Mouse (Mus musculus) CD8-positive naive resting alpha-beta T cell, adult 2 months (primary cell): ENCODE data around the gene Eif4g1.
A peak's percentile ranks its signal among the peaks of the same experiment; 100 is the strongest.

Experiments used
- DNase-seq, 2 experiments: peaks; one replicate each; pipeline ENCODE4 v3.0.0; 2022; ENCODE audit warnings: low read depth in 2 of 2, low spot score in 2 of 2

Eif4g1 gene

GRCm38 (mm10) chr16:20672500-20672902, 4.4 kb downstream of the Eif4g1 start:
- peak; percentile 91 to 92 for DNase-seq

- peak; percentile 22 to 42 for DNase-seq
These were observed 5.0 kb downstream of the Eif4g1 start for GRCm38 (mm10) chr16:20672965-20673705.

DNA sequence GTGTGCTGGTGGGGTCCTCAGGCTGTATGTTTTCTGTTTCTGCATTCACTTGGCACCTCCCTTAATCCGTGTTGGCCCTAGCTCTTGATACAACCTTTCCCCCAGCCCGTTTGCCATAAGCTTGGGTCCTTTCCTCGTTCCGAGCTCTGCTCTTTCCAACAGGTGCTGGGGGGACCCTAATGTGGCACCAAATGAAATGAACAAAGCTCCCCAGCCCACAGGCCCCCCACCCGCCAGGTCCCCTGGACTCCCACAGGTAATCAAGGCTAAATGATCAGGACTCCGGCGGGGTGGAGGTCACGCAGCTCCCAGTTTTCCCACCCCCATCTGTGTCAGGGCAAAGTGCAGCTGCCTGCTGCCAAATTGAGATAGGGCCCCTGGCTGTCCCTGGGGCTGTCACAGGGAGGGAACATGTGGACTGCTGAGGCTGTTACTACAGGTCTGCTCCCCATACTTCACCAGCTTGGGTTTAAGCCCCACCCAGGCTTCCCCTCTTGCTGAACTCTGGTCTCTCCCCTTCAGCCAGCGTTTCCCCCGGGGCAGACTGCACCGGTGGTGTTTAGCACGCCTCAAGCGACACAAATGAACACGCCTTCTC, 5.7 kb downstream of the Eif4g1 start:
- DNase-seq, result peak in 1 of 2 experiments; percentile 19

DNA sequence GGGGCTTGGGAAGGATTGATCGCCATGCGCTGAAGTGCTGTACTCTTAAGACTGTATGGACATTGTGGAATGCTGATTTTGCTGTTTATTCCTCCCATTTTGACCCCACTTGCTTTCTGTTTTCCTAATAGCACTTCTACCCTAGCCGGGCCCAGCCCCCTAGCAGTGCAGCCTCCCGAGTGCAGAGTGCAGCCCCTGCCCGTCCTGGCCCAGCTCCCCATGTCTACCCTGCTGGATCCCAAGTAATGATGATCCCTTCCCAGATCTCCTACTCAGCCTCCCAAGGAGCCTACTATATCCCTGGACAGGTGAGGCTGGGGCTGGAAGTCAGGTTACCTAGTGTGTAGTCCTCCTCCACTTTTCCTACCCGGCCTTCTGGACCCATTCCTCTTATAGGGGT, 7.1 kb downstream of the Eif4g1 start:
- no peak for DNase-seq

GRCm38 (mm10) chr16:20676702-20677101, 8.6 kb downstream of the Eif4g1 start:
- DNase-seq, result no peak

- DNase-seq, result no peak
These were observed 9.3 kb downstream of the Eif4g1 start for GRCm38 (mm10) chr16:20677380-20677779.

GRCm38 (mm10) chr16:20677974-20678675, 10.0 kb downstream of the Eif4g1 start:
- DNase-seq, result no peak

GRCm38 (mm10) chr16:20690774-20691173, 22.7 kb downstream of the Eif4g1 start:
- DNase-seq, result no peak

GRCm38 (mm10) chr16:20691617-20692016, 23.5 kb downstream of the Eif4g1 start:
- no peak for DNase-seq

DNA sequence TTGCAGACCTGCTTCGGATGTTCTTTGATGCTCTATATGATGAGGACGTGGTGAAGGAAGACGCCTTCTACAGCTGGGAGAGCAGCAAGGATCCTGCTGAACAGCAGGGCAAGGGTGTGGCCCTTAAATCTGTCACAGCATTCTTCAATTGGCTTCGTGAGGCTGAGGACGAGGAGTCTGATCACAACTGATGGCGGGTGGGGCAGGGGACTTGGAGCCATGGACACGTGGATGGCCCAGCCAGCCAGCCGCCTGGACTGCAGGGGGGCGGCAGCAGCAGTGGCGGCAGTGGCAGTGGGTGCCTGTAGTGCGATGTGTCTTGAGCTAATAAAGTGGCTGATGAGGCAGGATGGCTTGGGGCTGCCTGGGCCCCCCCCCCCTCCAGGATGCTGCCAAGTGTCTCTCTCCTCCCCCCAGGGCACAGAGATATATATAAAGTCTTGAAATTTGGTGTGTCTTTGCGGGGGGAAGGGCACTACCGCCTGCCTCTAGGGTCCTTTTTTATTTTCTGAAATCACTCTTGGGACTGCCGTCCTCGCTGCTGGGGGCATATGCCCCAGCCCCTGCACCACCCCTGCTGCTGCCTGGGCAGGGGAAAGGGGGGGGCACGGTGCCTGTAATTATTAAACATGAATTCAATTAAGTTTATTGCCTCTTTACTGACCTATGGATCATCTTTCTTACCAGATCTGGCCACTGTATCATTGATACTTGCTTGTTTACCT, 24.3 kb downstream of the Eif4g1 start:
- DNase-seq, result no peak

- peak; percentile 37 to 58 for DNase-seq
These were observed 25.1 kb downstream of the Eif4g1 start, which contains the start of gene Fam131a for GRCm38 (mm10) chr16:20693111-20693701. Gene Fam131a, plus strand, starts transcription at chr16:20693241.

DNA sequence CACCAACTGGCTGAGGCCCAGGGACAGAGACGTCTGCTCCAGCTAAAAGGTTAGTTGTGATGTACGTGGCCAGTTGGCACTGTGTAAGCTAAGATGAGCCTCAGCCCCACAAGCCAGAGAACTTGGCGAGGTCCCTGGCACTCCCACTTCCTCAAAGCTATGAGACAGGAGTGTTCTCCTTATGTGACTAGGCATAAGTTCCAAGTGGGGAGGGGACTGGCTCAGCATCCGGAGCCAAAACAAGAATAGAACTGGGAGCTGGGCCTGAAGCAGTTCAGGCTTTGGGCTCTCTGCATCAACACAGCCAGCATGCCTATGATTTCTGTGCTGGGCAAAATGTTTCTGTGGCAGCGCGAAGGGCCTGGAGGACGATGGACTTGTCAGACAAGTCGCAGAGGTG, 26.7 kb downstream of the Eif4g1 start:
- DNase-seq, result no peak

- no peak for DNase-seq
These were observed 27.7 kb downstream of the Eif4g1 start for GRCm38 (mm10) chr16:20695622-20696323.

DNA sequence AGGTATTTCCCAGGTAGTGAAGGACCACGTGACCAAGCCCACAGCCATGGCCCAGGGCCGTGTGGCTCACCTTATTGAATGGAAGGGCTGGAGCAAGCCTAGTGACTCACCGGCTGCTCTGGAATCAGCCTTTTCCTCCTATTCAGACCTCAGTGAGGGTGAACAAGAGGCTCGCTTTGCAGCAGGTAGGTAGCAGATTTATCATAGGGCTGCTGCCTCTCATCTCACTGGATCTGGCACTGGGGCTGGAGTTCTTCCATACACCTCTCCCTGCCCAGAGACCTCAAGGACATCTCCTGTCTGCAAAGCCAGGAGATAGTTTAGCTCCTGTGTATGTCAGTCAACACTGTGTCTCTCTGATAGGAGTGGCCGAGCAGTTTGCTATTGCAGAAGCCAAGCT, 31.2 kb downstream of the Eif4g1 start:
- DNase-seq, result no peak

DNA sequence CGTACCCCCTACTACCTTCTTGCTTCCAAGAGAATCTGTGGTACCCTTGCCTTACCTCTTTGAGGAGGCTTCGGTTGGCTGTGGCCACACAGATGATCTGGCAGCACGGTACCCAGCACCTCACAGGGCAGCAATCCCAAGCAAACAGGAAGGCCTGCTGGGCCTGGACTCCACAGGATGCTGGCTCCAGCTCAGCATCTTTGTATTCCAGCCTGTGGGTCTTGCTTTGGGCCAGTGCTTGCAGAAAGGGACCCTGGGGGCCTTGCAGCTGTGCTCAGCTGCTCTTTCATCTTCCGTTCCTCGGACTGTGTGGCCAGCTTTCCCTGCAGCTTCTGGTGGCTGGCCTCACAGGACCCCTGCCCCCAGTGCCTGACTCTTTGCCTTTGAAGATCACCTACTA, 31.9 kb downstream of the Eif4g1 start:
- no peak for DNase-seq

- no peak for DNase-seq
These were observed 33.2 kb downstream of the Eif4g1 start for GRCm38 (mm10) chr16:20701316-20701715.

DNA sequence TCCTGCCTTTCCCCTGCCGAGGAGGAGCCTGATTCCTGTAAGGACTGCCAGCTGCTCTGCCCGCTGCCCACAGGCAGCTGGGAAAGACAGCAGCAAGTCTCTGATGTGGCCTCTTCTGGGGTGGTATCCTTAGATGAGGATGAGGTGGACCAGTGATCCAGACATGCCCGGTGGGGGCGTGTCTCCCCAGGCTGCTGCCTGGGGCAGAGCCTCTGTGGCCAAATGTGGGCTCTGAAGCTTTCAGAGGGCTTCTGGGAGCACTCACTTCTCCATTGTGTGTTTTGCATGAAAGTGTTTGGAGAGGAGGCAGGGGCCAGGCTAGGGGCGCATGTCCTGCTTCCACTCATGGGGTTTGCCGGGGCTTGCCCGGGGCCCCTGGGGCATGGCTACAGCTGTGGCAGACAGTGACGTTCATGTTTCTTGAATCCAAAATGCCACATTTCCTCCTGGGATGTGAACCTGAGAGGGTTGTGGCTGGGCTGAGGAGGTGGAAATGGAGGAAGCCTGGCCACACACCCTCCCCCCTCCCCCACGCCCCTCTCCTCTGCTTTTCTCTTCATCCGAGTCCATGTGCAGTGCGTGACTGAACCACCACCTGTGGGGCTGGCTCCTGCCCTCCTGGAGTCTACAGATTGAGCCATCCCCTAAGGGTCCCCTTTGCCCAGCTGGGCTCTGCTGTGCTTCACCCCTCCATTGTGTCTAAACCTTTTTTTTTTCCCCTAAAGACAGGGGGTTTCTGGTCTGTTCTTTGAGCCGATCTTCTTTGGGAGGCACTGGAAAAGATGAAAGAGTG, 33.8 kb downstream of the Eif4g1 start:
- no peak for DNase-seq

DNA sequence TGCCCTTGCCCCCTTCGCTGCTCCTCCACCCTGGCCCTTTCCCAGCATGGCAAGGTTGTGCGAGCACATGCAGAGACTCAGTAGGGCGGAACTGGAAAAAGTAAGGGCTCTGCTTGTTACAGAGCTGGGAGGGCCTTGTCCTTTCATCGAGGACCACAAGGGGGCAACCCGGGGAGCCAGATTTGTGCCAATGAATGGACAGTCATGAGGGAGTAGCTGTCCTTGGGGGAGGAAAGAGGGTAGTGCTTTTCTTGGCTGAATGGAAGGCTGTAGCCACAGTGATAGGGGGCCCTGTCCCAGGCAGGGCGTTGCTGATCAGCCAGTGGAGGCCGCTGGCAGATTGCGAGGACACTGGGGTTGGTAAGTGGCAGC, 34.4 kb downstream of the Eif4g1 start:
- no peak for DNase-seq

GRCm38 (mm10) chr16:20703071-20703470, 35.0 kb downstream of the Eif4g1 start:
- no peak for DNase-seq
